Mouse (Mus musculus): ENCODE results near the gene Retreg1.
A peak's percentile ranks its signal among the peaks of the same experiment; 100 is the strongest.
"Not testable (repeated sequence)": the region's sequence is repeated elsewhere in the genome, so short reads cannot be mapped to it uniquely, and the experiment has no call there.

Gene Retreg1

DNA sequence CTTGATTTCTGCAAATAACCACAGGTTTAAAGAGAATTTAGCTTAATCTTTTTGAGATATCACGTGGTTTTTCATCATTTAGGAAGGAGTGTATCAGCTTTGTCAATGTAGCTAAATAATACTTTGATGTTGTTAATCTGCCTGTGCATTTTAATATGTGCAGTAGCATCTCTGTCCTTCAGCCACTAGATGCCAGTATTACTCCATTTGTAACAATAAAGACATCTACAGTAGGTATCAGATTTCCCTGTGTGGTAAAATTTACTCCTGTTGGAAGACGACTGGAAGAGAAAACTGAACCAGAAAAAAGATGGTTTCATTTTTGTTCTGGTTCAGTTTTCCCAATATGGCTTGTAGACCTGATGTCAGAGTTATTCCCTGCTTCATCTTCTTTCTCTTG lies 152.5 kb downstream of the Retreg1 start:
- no peak for DNase-seq (ENCODE audit: low spot score in 2 of 2)

DNA sequence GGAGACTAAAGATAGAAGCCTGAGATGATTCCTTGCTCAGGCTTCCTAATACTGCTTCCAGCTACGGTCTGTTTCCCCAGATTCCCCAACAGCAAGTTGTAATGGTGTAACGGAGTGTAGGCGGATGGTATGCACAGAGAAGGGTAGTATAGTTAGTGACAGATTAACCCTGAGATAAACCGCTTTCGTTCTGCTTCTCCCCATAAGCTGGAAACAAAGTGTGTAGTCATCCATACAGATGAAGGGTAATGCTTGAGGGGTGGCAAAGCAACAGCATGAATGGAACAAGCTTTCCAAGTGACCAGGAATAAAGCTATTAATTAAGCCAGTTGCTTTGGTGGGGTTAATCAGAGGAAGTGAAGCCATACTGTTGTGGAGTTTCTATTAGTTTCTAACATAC lies 156.6 kb downstream of the Retreg1 start:
- DNase-seq (ENCODE audit: low spot score in 2 of 2): not testable (repeated sequence)

DNA sequence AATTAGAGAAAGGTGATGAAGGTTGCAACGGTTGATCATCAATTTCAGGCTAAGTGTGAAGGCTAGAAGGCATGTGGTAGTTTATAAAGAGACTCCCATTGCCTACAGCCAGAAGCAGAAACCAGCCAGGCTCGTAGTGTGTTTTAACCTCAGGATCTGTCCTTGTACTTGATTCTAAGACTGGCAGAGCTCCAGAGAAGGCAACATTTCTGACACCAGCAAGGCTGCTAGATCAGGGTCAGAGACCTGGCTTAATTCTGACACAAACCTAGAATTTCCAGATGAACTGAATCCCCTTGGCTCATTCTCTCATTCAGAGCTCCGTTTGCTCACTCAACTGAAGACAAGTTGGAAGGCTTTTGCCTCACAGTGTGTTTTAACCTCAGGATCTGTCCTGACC lies 165.6 kb downstream of the Retreg1 start:
- no peak for DNase-seq (ENCODE audit: low spot score in 2 of 2)

DNA sequence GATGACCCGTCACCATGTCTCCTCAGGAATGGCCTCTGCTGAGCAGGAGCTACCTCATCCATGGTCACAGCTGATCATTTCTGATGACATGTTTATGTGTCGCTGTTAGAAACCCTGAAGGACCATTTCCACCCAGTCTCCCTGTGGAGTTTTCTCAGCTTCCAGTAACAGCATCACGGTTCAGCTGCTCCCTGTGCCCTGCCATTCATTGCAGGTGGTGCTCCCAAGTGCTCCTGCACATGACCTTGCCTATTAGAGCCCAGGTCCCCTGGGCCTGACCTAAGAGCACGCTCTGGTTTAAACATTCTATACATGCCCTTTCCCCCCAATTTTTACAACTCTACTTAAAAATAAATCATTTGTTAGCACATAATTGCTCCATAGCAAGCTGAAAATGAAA lies 169.9 kb downstream of the Retreg1 start:
- DNase-seq (ENCODE audit: low spot score in 2 of 2): no peak

DNA sequence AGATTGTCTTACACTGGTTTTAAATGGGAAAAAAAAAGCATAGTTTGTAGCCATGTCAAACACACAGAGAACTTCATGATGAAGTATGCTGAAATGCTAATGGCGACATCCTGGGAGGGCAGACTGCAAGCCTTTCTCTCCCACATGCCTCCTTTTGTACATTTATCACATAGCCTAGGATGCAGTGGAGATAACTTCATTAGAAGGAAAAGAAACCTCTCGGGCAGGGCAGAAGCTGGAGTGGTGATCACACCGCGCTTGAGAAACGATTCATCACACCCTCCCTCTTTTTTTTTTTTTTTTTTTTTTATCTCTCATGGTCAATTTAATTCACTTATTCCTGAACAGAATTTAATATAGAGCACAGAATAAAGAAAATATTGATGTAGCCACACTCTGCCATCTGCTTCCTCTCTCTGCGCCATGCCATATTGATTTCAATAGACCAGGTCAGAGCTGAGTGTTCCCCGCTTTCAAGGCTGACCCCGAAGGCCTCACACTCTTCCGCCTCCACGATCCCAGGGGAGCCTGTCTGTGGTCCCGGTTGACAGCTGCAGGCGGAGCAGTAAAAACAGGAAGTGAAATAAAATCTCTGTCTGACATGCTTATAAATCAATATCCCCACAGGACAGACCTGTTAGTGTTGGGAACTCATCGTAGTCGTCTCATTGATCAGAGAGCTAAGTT lies 173.1 kb downstream of the Retreg1 start:
- peak in 1 of 2 experiments; percentile 61 for DNase-seq (ENCODE audit: low spot score in 2 of 2)

DNA sequence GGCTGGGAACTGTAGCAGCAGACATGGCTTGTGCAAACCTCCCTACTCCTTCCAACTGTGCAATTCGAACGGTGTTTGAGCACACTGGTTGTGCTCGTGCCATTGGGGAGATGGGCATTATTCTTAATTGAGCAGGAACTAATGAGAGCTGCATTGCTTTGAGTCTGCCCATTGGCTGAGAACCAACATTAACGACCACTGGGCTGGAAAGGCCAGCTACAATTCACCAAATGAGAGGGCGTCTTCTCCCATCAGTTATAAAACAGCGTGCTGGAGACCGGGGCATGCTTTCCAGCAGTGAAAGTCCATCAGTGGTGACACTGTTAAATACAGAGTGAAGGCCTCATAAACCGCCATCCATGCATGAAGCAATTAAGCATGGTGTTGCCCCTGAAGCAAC lies 178.7 kb downstream of the Retreg1 start:
- DNase-seq (ENCODE audit: low spot score in 2 of 2): no peak

DNA sequence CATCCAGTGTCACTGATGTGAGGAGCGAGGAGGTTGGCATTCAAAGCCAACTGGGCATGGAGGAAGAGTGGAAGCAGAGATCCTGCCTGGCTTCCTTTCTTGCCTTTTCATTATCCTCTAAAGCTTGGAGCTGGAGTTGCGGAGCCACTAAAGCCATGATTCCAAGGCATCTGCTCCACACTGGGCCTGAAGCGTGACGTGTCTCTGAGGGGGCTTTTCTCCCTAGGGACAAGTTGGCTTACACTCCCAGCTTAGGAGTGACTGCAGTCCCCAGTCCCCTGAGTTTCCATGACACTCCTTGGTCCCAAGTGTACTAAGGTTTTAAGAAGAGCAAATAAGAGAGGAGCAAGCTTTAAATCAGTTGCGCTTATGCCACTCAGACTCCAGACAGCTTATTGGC lies 179.7 kb downstream of the Retreg1 start:
- DNase-seq (ENCODE audit: low spot score in 2 of 2): no peak
